Mouse (Mus musculus) megakaryocyte, adult 5-6 weeks (primary cell): ENCODE results near the gene Gemin7. TPM values are rescaled to one million over a fixed set of nuclear protein-coding genes. Genes with fewer than 3 reads are reported as not detected.

Experiments used
- ATAC-seq: 2 replicates; pipeline ENCODE4 v1.8.0; 2016; ENCODE audit warnings: mild to moderate bottlenecking, inconsistent platforms; ENCODE audit not compliant: poor library complexity, severe bottlenecking
- total RNA-seq, 2 experiments: library from RNA; stranded (forward) in 1 of 2; stranded (reverse) in 1 of 2; fragments of 153-499, 151-499 nt in 1 of 2; fragments of 221-1000, 200-1000 nt in 1 of 2; gene quantifications; 2 replicates each; pipeline versions ENCODE4 v1.2.3 to v1.2.4; 2015 to 2017

Gemin7 gene
- total RNA-seq, 2 experiments from 2014 or later: 39.9 to 107 TPM

- ATAC-seq: no peak
Measured at GRCm38 (mm10) chr7:19551634-19552033, 25.8 kb downstream of the Gemin7 start.

- no peak for ATAC-seq
Measured at GRCm38 (mm10) chr7:19549394-19549793, 28.0 kb downstream of the Gemin7 start.

- ATAC-seq: no peak
Measured at GRCm38 (mm10) chr7:19547344-19547969, 29.9 kb downstream of the Gemin7 start.

- no peak for ATAC-seq
Measured at GRCm38 (mm10) chr7:19546007-19546406, 31.4 kb downstream of the Gemin7 start.

- peak; percentile 59 for ATAC-seq
Measured at GRCm38 (mm10) chr7:19543584-19543983, 33.8 kb downstream of the Gemin7 start.

- no peak for ATAC-seq
Measured at GRCm38 (mm10) chr7:19542155-19542691, 35.2 kb downstream of the Gemin7 start.

GRCm38 (mm10) chr7:19541681-19542154 lies 35.7 kb downstream of the Gemin7 start:
- ATAC-seq: no peak

- no peak for ATAC-seq
Measured at GRCm38 (mm10) chr7:19540771-19541566, 36.4 kb downstream of the Gemin7 start.

- no peak for ATAC-seq
Measured at GRCm38 (mm10) chr7:19534676-19535075, 42.7 kb downstream of the Gemin7 start.

GRCm38 (mm10) chr7:19532240-19532639 lies 45.2 kb downstream of the Gemin7 start:
- no peak for ATAC-seq

GRCm38 (mm10) chr7:19531077-19531476 lies 46.3 kb downstream of the Gemin7 start:
- 0 out of 2 replicates have a peak, but pooled peaks have one; percentile 43 for ATAC-seq

- ATAC-seq: no peak
Measured at GRCm38 (mm10) chr7:19525105-19525481, 52.3 kb downstream of the Gemin7 start.

GRCm38 (mm10) chr7:19524420-19525104 lies 52.8 kb downstream of the Gemin7 start:
- no peak for ATAC-seq

- ATAC-seq: peak; percentile 34; the same call in 1 of the 2 replicates
Measured at GRCm38 (mm10) chr7:19523757-19524419, 53.5 kb downstream of the Gemin7 start.

- ATAC-seq: no peak
Measured at GRCm38 (mm10) chr7:19523017-19523756, 54.2 kb downstream of the Gemin7 start.

- no peak for ATAC-seq
Measured at GRCm38 (mm10) chr7:19520032-19520431, 57.4 kb downstream of the Gemin7 start.

- ATAC-seq: peak; percentile 41
Measured at GRCm38 (mm10) chr7:19517652-19518365, 59.6 kb downstream of the Gemin7 start, which contains the start of gene Nkpd1. Nkpd1 (plus strand) TSS chr7:19517838.
